Mouse (Mus musculus): ENCODE results near the gene Dnm2.

DNA sequence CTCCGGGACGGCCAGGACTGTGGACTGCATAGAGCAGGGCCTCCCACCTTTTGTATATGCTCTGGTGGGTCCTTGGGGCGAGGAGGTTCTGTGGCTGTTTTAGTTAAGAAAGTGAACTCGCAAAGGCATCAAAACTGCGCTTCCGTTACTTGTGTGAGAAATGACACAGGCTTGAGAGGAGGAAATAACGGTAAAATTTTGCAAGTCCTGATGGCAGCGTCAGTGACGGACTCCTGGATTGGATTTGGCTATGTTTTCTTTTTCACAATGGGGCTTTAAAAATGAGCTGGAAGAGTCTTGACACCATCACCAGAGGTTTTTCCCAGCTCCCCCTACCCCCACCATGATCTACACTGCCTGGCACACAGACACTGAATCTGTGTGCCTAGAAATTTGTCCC lies 23.7 kb upstream of the Dnm2 start:
- TF ChIP-seq POLR2A (IDR thresholded peaks at IDR 0.05; ENCODE audit: borderline replicate concordance, low read depth, low read length), result no peak
- no peak for TF ChIP-seq CTCF (IDR thresholded peaks at IDR 0.05; ENCODE audit: low read depth, low read length)
